Mouse (Mus musculus): ENCODE results near the gene Clk4. TPM values are rescaled to one million over a fixed set of nuclear protein-coding genes. Genes with fewer than 3 reads are reported as not detected.
A peak's percentile ranks its signal among the peaks of the same experiment; 100 is the strongest.

The Clk4 gene
- 100 to 1,000 TPM; 106 to 134 TPM for total RNA-seq (2021)
- long read RNA-seq, experiment 1, transcript Clk4-201 (13 exons, 1,949 nt): major isoform, 7 of 54 reads
- long read RNA-seq, experiment 1, partial matches to known transcripts: 7 of 54 reads
- long read RNA-seq, experiment 1, other reads (novel, unspliced or antisense): 40 of 54 reads
- long read RNA-seq, experiment 2, partial matches to known transcripts: 0 of 58 reads
- long read RNA-seq, experiment 2, other reads (novel, unspliced or antisense): 54 of 58 reads

DNA sequence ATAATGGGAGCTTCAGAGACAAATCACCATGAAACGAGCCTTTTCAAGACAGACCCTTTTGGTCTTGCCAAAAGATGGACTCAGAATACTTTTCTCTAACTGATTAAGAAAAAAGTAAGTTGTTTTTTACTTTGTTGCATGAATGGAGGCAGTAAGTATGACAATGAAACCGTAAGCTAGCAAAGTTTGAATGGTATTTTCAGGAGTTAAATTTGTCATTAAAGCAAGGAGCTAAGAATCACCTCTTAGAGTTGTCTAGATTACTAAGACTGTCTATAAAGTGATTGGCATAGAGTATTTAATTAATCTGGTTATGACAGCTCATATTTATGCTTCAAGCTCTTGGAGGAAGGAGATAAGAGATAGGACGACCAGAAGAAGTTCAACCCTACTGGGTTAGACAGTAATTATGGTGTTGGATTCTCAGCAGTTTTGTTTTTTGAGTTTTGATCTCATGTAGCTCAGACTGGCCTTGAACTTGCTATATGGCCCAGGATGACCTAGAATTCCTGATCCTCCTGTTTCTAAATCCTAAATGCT lies at the start of gene Clk4:
Gene Clk4 (plus strand): TSS at position 51 of the 540 bp plus-strand sequence.
- peak within 1 kb of the TSS; percentile 93 for H3K4me3 ChIP-seq
- TF ChIP-seq CTCF (IDR thresholded peaks at IDR 0.05): no peak
- no peak for DNase-seq (ENCODE audit: extremely low spot score in 1 of 2, low spot score in 2 of 2)
- intact Hi-C loops (cut with DNase I): no loop called here
- H3K27ac ChIP-seq: peak within 1 kb of the TSS; percentile 97

- DNase-seq (ENCODE audit: extremely low spot score in 1 of 2, low spot score in 2 of 2): no peak
- Histone ChIP-seq H3K4me3 (no peak overlapping the region), H3K27ac (no peak overlapping the region)
- peak; percentile 5 for TF ChIP-seq CTCF (IDR thresholded peaks at IDR 0.05)
- intact Hi-C loops (cut with DNase I): no loop called here
Observed at GRCm38 (mm10) chr11:51214021-51214420, 47.5 kb upstream of the Clk4 start.

DNA sequence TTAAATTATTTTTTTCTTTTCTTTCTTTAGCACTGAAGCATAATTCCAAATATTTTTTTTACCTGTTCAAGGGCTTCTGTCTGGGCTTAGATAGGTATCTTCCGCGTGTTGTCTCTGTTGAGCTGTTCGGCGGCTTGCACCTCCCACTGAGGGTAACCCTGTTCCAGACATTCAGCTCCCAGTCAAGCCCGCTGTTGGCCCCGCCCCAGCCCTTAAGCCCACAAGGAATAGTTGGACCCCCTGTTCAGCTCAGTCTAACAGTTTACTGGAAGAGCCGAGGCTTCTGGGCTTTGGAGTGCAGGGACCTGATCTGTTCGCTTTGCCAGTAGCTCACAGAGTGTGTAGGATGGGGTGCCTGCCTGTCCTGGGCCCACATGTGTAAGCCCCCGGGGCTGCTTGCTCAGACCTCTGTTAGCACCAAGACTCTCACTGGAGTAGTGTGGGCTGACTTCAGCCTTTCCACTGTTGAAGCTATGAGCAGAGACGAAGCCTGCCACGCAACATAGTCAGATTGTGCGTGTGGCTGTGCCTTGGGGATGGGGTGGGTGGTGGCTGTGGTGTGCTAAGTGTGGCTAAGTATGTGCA lies 42.0 kb upstream of the Clk4 start:
- DNase-seq (ENCODE audit: extremely low spot score in 1 of 2, low spot score in 2 of 2): no peak
- Histone ChIP-seq H3K4me3 (no peak overlapping the region), H3K27ac (no peak overlapping the region)
- intact Hi-C loops (cut with DNase I): no loop called here
- no peak for TF ChIP-seq CTCF (IDR thresholded peaks at IDR 0.05)

DNA sequence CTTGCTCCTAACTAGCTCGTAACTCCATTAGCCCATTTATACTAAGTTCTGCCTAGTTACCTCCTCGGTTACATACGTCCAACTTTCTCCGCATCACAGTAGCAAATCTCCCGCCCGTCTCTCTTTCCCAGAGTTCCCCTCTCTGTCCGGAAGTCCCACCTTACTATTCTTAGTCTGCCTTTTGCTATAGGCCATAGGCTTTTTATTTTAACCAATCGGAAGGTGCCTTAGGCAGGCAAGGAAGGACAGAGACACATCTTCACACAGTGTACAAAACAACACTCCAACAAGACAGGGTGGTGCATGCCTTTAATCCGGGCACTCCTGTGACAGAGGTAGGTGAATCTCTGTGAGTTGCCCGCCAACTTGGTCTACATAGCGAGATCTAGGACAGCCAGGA lies 41.2 kb upstream of the Clk4 start, which contains the start of gene Gm12569:
Gene Gm12569 (plus strand): TSS at position 166 of the 400 bp plus-strand sequence.
- Histone ChIP-seq H3K27ac (no peak within 1 kb of the TSS), H3K4me3 (no peak within 1 kb of the TSS)
- intact Hi-C loops (cut with DNase I): no loop called here
- DNase-seq (ENCODE audit: extremely low spot score in 1 of 2, low spot score in 2 of 2): no peak
- no peak for TF ChIP-seq CTCF (IDR thresholded peaks at IDR 0.05)

GRCm38 (mm10) chr11:51227104-51227503 lies 34.4 kb upstream of the Clk4 start:
- no peak for TF ChIP-seq CTCF (IDR thresholded peaks at IDR 0.05)
- no peak overlapping the region for H3K27ac ChIP-seq
- DNase-seq (ENCODE audit: extremely low spot score in 1 of 2, low spot score in 2 of 2): peak; percentile 22 to 57
- H3K4me3 ChIP-seq: no peak overlapping the region
- intact Hi-C loops (cut with DNase I): loop anchor here (1.0 kb wide), 1 partner anchor 36 kb away; the partner anchor contains the start of gene BC049762

DNA sequence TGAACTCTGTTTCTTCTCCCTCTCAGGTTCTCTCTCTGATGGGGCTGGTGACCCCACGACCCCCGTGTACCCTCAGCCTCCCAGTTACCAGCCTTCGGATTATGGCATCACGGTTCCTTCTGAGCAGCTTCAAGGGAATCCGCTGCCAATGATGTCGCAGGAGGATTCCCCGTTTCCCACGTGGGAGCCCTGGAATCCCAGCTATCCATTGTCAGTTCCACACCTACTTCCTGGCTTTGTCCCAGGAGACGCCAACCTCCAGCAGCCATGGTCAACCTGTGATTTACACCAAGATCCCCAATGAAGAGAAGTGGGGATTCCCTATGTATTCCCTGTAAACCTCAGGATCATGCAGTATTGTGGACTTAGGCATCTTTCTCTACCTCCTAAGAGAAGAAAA lies 26.9 kb upstream of the Clk4 start:
- TF ChIP-seq CTCF (IDR thresholded peaks at IDR 0.05): no peak
- no peak overlapping the region for H3K27ac ChIP-seq
- intact Hi-C loops (cut with DNase I): no loop called here
- no peak overlapping the region for H3K4me3 ChIP-seq
- no peak for DNase-seq (ENCODE audit: extremely low spot score in 1 of 2, low spot score in 2 of 2)

GRCm38 (mm10) chr11:51242897-51243296 lies 18.6 kb upstream of the Clk4 start:
- Histone ChIP-seq H3K4me3 (no peak overlapping the region), H3K27ac (no peak overlapping the region)
- no peak for DNase-seq (ENCODE audit: extremely low spot score in 1 of 2, low spot score in 2 of 2)
- TF ChIP-seq CTCF (IDR thresholded peaks at IDR 0.05): peak; percentile 8
- intact Hi-C loops (cut with DNase I): no loop called here

GRCm38 (mm10) chr11:51257006-51257405 lies 4.5 kb upstream of the Clk4 start:
- intact Hi-C loops (cut with DNase I): no loop called here
- Histone ChIP-seq H3K27ac (no peak overlapping the region), H3K4me3 (no peak overlapping the region)
- TF ChIP-seq CTCF (IDR thresholded peaks at IDR 0.05): no peak
- no peak for DNase-seq (ENCODE audit: extremely low spot score in 1 of 2, low spot score in 2 of 2)

- no peak for TF ChIP-seq CTCF (IDR thresholded peaks at IDR 0.05)
- DNase-seq (ENCODE audit: extremely low spot score in 1 of 2, low spot score in 2 of 2): peak; percentile 99 to 100
- Histone ChIP-seq H3K4me3 (peak within 1 kb of the TSS; percentile 93), H3K27ac (peak within 1 kb of the TSS; percentile 97)
- intact Hi-C loops (cut with DNase I): loop anchor here (1.0 kb wide), 1 partner anchor 35 kb away; no protein-coding TSS in a partner anchor
Observed at GRCm38 (mm10) chr11:51262342-51263285, 1.1 kb downstream of the Clk4 start, which contains the start of gene BC049762. Gene BC049762, minus strand, starts transcription at chr11:51263046.

DNA sequence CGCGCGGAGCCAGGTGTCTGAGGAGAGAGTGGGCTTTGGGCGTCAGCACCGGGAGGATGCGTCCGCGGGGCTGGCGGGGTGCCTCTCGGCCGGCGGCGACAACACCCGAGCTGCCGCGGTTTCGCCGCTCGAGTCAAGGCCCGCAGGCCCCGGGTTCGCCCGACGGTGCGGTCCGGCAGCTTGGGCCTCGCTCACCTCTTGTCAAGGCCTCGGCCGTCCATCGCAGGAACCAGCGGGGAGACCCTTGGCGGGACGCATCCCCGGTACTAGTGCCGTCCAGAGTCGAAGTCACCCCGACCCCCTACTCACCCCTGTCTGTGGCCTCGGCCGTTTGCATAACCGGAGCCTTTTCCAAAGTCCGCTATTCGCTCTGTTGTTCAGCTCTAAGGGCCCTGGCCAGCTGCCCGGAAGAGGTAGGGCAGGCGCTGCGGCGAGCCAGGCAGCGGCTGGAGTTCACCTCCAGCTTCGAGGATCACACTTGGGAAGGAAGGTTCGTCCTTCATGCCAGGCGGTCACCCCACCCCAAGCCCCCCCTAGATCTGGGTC lies 1.8 kb downstream of the Clk4 start:
- TF ChIP-seq CTCF (IDR thresholded peaks at IDR 0.05): no peak
- intact Hi-C loops (cut with DNase I): loop anchor here (1.0 kb wide), 1 partner anchor 36 kb away; no protein-coding TSS in a partner anchor
- no peak for DNase-seq (ENCODE audit: extremely low spot score in 1 of 2, low spot score in 2 of 2)
- Histone ChIP-seq H3K27ac (peak overlapping the region; percentile 97), H3K4me3 (peak overlapping the region; percentile 93)

DNA sequence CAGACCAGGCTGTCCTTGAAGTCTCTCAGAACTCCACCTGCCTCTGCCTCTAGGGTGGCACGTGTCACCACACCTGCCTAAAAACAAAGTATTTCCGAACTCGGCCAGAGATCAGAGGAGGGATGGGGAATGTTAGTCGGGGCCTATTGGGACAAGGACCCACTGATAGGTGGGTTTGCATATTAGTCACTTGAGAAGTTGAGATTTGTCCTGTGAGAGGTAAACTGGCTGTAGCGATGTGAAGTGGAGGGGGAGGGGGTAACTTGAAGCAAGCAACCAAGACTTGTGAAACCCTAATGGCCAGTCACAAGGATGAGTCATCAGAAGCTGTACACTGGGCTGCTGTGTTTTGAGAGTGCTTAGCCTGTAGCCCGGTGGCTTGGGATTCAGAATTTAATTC lies 2.8 kb downstream of the Clk4 start:
- DNase-seq (ENCODE audit: extremely low spot score in 1 of 2, low spot score in 2 of 2): no peak
- no peak overlapping the region; the same call in 1 of the 2 replicates for H3K27ac ChIP-seq
- peak overlapping the region; percentile 93 for H3K4me3 ChIP-seq
- intact Hi-C loops (cut with DNase I): loop anchor here (2.0 kb wide), 2 partner anchors 204 to 324 kb away; no protein-coding TSS in a partner anchor
- no peak for TF ChIP-seq CTCF (IDR thresholded peaks at IDR 0.05)

All from left cerebral cortex, adult 2 months (tissue).